Mouse (Mus musculus) hindbrain, embryonic 16.5 days (tissue): ENCODE data around the gene Srgn. TPM values are rescaled to one million over a fixed set of nuclear protein-coding genes. Genes with fewer than 3 reads are reported as not detected.

Experiments
- ATAC-seq: fragments of 200-750 bp; cut with Nextera tagmentation; 2 replicates; pipeline ENCODE4 v1.8.0; 2017; ENCODE audit warnings: moderate TSS enrichment, moderate library complexity
- H3K27ac ChIP-seq: fragments of 300-500 bp; sonication (generic); 2 replicates; pipeline ENCODE4 v1.5.1; 2014; ENCODE audit warnings: low read depth, mild to moderate bottlenecking, control low read depth, low read length, moderate library complexity
- H3K27me3 ChIP-seq: fragments of 300-500 bp; sonication (generic); replicated peaks from 2 replicates; pipeline ENCODE4 v1.6.1; 2014; ENCODE audit warnings: low read length; ENCODE audit not compliant: control insufficient read depth, insufficient read depth
- H3K36me3 ChIP-seq: fragments of 300-500 bp; sonication (generic); 2 replicates; pipeline ENCODE4 v1.6.1; 2014; ENCODE audit warnings: mild to moderate bottlenecking, low read length, moderate library complexity, mixed read lengths; ENCODE audit not compliant: control insufficient read depth, insufficient read depth
- H3K4me1 ChIP-seq: fragments of 300-500 bp; sonication (generic); 2 replicates; pipeline ENCODE4 v1.6.1; 2014; ENCODE audit warnings: low read depth, low read length; ENCODE audit not compliant: control insufficient read depth, insufficient read depth
- H3K4me2 ChIP-seq: fragments of 300-500 bp; sonication (generic); 2 replicates; pipeline ENCODE4 v1.6.1; 2014; ENCODE audit warnings: mild to moderate bottlenecking, low read length, control low read depth, moderate library complexity
- H3K4me3 ChIP-seq: fragments of 300-500 bp; sonication (generic); 2 replicates; pipeline ENCODE4 v1.5.1; 2014; ENCODE audit warnings: mild to moderate bottlenecking, low read length, control low read depth, moderate library complexity
- H3K9ac ChIP-seq: fragments of 300-500 bp; sonication (generic); 2 replicates; pipeline ENCODE4 v1.6.1; 2014; ENCODE audit warnings: low read depth, mild to moderate bottlenecking, control low read depth, low read length, moderate library complexity
- H3K9me3 ChIP-seq: fragments of 300-500 bp; sonication (generic); 2 replicates; pipeline ENCODE4 v1.6.1; 2014; ENCODE audit warnings: mild to moderate bottlenecking, low read length, moderate library complexity; ENCODE audit not compliant: control insufficient read depth
- WGBS: fragments of 180-500 bp; shearing (Covaris S2); extraction: QIAGEN DNeasy Blood & Tissue Kit; methylation state at CpG from one replicate; pipeline ENCODE4 v1.1.7; 2014; 5-methylcytosine and 5-hydroxymethylcytosine counted together
- polyA plus RNA-seq: library from polyadenylated mRNA; unstranded; fragments of >200 nt; fragmentation: Nextera tagmentation; extraction: Ambion mirVana; gene quantifications from 2 replicates; pipeline ENCODE4 v1.2.1, GENCODE M21; 2015

Srgn gene
- polyA plus RNA-seq, 1 experiment from 2014 or later: 10.0 TPM

GRCm38 (mm10) chr10:62534509-62534908 lies 7.3 kb upstream of the Srgn start:
- ATAC-seq: no peak
- no peak overlapping the region for H3K27ac ChIP-seq
- 89% methylated on average over 7 of the region's 7 CpGs for WGBS

GRCm38 (mm10) chr10:62532832-62533231 lies 5.6 kb upstream of the Srgn start:
- Histone ChIP-seq H3K27me3 (no peaks in the 10 kb centered on the region), H3K4me1 (no peaks in the 10 kb centered on the region), H3K4me3 (no peak overlapping the region), H3K4me2 (no peak overlapping the region), H3K9ac (no peak overlapping the region), H3K9me3 (no peaks in the 10 kb centered on the region), H3K27ac (no peak overlapping the region), H3K36me3 (no peaks in the 10 kb centered on the region)
- WGBS: 50% methylated on average over 2 of the region's 2 CpGs
- ATAC-seq: no peak

More at GRCm38 (mm10) chr10:62534509-62534908, 7.3 kb upstream of the Srgn start:
- no peaks in the 10 kb centered on the region for H3K36me3 ChIP-seq
- no peaks in the 10 kb centered on the region for H3K4me1 ChIP-seq
- H3K9me3 ChIP-seq: no peaks in the 10 kb centered on the region
- H3K9ac ChIP-seq: no peak overlapping the region
- H3K4me3 ChIP-seq: no peak overlapping the region
- no peaks in the 10 kb centered on the region for H3K27me3 ChIP-seq
- H3K4me2 ChIP-seq: no peak overlapping the region

- Histone ChIP-seq H3K9me3 (no peaks in the 10 kb centered on the region), H3K36me3 (no peaks in the 10 kb centered on the region), H3K27me3 (no peaks in the 10 kb centered on the region), H3K27ac (no peak overlapping the region), H3K4me2 (no peak overlapping the region), H3K4me1 (no peaks in the 10 kb centered on the region), H3K9ac (no peak overlapping the region), H3K4me3 (no peak overlapping the region)
- 85% methylated on average over 9 of the region's 9 CpGs for WGBS
- ATAC-seq: no peak
Observed at GRCm38 (mm10) chr10:62530183-62530582, 2.9 kb upstream of the Srgn start.

GRCm38 (mm10) chr10:62522346-62522950 lies 4.8 kb downstream of the Srgn start:
- no peaks in the 10 kb centered on the region for H3K27me3 ChIP-seq
- ATAC-seq: no peak
- H3K4me3 ChIP-seq: no peak overlapping the region
- no peaks in the 10 kb centered on the region for H3K4me1 ChIP-seq
- no peak overlapping the region for H3K9ac ChIP-seq
- 71% methylated on average over 7 of the region's 7 CpGs for WGBS
- H3K9me3 ChIP-seq: no peaks in the 10 kb centered on the region
- no peak overlapping the region for H3K27ac ChIP-seq
- no peak overlapping the region for H3K4me2 ChIP-seq
- no peaks in the 10 kb centered on the region for H3K36me3 ChIP-seq

GRCm38 (mm10) chr10:62521763-62522162 lies 5.5 kb downstream of the Srgn start:
- H3K4me2 ChIP-seq: no peak overlapping the region
- no peak overlapping the region for H3K27ac ChIP-seq
- no peaks in the 10 kb centered on the region for H3K27me3 ChIP-seq
- no peaks in the 10 kb centered on the region for H3K36me3 ChIP-seq
- no peak overlapping the region for H3K9ac ChIP-seq
- no peaks in the 10 kb centered on the region for H3K9me3 ChIP-seq
- no peaks in the 10 kb centered on the region for H3K4me1 ChIP-seq
- no peak for ATAC-seq
- WGBS: 78% methylated on average over 4 of the region's 4 CpGs
- no peak overlapping the region for H3K4me3 ChIP-seq

GRCm38 (mm10) chr10:62520911-62521310 lies 6.3 kb downstream of the Srgn start:
- Histone ChIP-seq H3K9me3 (no peaks in the 10 kb centered on the region), H3K9ac (no peak overlapping the region), H3K27me3 (no peaks in the 10 kb centered on the region), H3K4me3 (no peak overlapping the region), H3K4me1 (no peaks in the 10 kb centered on the region), H3K36me3 (no peaks in the 10 kb centered on the region), H3K4me2 (no peak overlapping the region), H3K27ac (no peak overlapping the region)
- WGBS: 82% methylated on average over 2 of the region's 2 CpGs
- ATAC-seq: no peak

GRCm38 (mm10) chr10:62517511-62517910 lies 9.7 kb downstream of the Srgn start:
- Histone ChIP-seq H3K9ac (no peak overlapping the region), H3K4me1 (no peaks in the 10 kb centered on the region), H3K27me3 (no peaks in the 10 kb centered on the region), H3K4me3 (no peak overlapping the region), H3K36me3 (no peaks in the 10 kb centered on the region), H3K27ac (no peak overlapping the region), H3K4me2 (no peak overlapping the region), H3K9me3 (no peaks in the 10 kb centered on the region)
- WGBS: 89% methylated on average over 6 of the region's 6 CpGs
- ATAC-seq: no peak

- no peaks in the 10 kb centered on the region for H3K27me3 ChIP-seq
- H3K36me3 ChIP-seq: no peaks in the 10 kb centered on the region
- H3K27ac ChIP-seq: no peak overlapping the region
- H3K9me3 ChIP-seq: no peaks in the 10 kb centered on the region
- no peak overlapping the region for H3K9ac ChIP-seq
- 95% methylated on average over 4 of the region's 4 CpGs for WGBS
- H3K4me1 ChIP-seq: no peaks in the 10 kb centered on the region
- no peak overlapping the region for H3K4me2 ChIP-seq
- no peak for ATAC-seq
- no peak overlapping the region for H3K4me3 ChIP-seq
Observed at GRCm38 (mm10) chr10:62512855-62513254, 14.4 kb downstream of the Srgn start.

- no peak overlapping the region for H3K9ac ChIP-seq
- no peaks in the 10 kb centered on the region for H3K9me3 ChIP-seq
- no peaks in the 10 kb centered on the region for H3K36me3 ChIP-seq
- WGBS: 81% methylated on average over 6 of the region's 6 CpGs
- H3K27me3 ChIP-seq: no peaks in the 10 kb centered on the region; the same call in 1 of the 2 replicates
- H3K4me3 ChIP-seq: no peak overlapping the region
- no peak for ATAC-seq
- no peaks in the 10 kb centered on the region for H3K4me1 ChIP-seq
- no peak overlapping the region for H3K4me2 ChIP-seq
- H3K27ac ChIP-seq: no peak overlapping the region
Observed at GRCm38 (mm10) chr10:62511528-62511927, 15.7 kb downstream of the Srgn start.
